Mouse (Mus musculus) liver, embryonic 16.5 days (tissue): ENCODE measurements around the gene Shroom3. TPM values are rescaled to one million over a fixed set of nuclear protein-coding genes. Genes with fewer than 3 reads are reported as not detected.

ENCODE experiments used
- ATAC-seq: fragments of 200-750 bp; cut with Nextera tagmentation; 2 replicates; pipeline ENCODE4 v1.8.0; 2017; ENCODE audit warnings: low read depth, mild to moderate bottlenecking, moderate number of reproducible peaks, moderate library complexity
- H3K27ac ChIP-seq: fragments of 300-500 bp; sonication (generic); 2 replicates; pipeline ENCODE4 v1.5.1; 2014; ENCODE audit warnings: mild to moderate bottlenecking, low read length
- H3K27me3 ChIP-seq: fragments of 300-500 bp; sonication (generic); 2 replicates; pipeline ENCODE4 v1.6.1; 2014; ENCODE audit warnings: low read depth, low read length, mixed read lengths; ENCODE audit not compliant: control insufficient read depth, insufficient read depth
- H3K36me3 ChIP-seq: fragments of 300-500 bp; sonication (generic); 2 replicates; pipeline ENCODE4 v1.6.1; 2014; ENCODE audit warnings: mild to moderate bottlenecking; ENCODE audit not compliant: control insufficient read depth, insufficient read depth
- H3K4me1 ChIP-seq: fragments of 300-500 bp; sonication (generic); 2 replicates; pipeline ENCODE4 v1.6.1; 2014; ENCODE audit warnings: low read depth, low read length, mixed read lengths; ENCODE audit not compliant: control insufficient read depth
- H3K4me2 ChIP-seq: fragments of 300-500 bp; sonication (generic); 2 replicates; pipeline ENCODE4 v1.6.1; 2014; ENCODE audit warnings: low read depth, low read length, mixed read lengths
- H3K4me3 ChIP-seq: fragments of 300-500 bp; sonication (generic); 2 replicates; pipeline ENCODE4 v1.5.1; 2014; ENCODE audit warnings: low read depth, mild to moderate bottlenecking, low read length
- H3K9ac ChIP-seq: fragments of 300-500 bp; sonication (generic); 2 replicates; pipeline ENCODE4 v1.6.1; 2014; ENCODE audit warnings: low read depth, low read length
- H3K9me3 ChIP-seq: fragments of 300-500 bp; sonication (generic); replicated peaks from 2 replicates; pipeline ENCODE4 v1.6.1; 2016; ENCODE audit warnings: low read length; ENCODE audit not compliant: control insufficient read depth
- WGBS: fragments of 180-500 bp; shearing (Covaris S2); extraction: QIAGEN DNeasy Blood & Tissue Kit; methylation state at CpG from one replicate; pipeline ENCODE4 v1.1.7; 2014; ENCODE audit not compliant: insufficient replicate concordance; 5-methylcytosine and 5-hydroxymethylcytosine counted together
- polyA plus RNA-seq: library from polyadenylated mRNA; unstranded; fragments of >200 nt; fragmentation: Nextera tagmentation; extraction: Ambion mirVana; gene quantifications from 2 replicates; pipeline ENCODE4 v1.2.1, GENCODE M21; 2015

The Shroom3 gene
- polyA plus RNA-seq, 1 experiment from 2014 or later: 0.31 TPM

DNA sequence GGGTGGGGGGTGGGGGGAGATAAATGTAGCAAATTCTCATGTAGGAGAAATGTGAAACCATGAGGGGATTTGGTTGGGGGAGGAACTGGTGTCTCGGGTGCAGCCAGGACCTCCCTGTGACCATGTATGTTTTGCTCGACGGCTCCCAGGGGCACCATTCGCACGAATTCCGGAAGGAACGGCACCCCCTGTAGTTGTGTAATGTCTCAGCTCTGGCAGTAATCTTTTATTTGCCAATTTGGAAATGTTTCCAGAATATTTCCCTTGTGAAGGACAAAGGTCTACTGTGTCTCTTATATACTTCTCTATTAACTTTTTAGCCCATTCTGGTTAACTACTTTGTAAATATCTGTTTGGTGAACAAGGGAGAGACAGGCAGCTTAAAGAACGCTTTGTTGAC lies 27.5 kb downstream of the Shroom3 start:
- H3K36me3 ChIP-seq: no peaks in the 10 kb centered on the region
- H3K4me3 ChIP-seq: no peak overlapping the region
- no peaks in the 10 kb centered on the region for H3K9me3 ChIP-seq
- no peak overlapping the region for H3K4me2 ChIP-seq
- no peaks in the 10 kb centered on the region; the same call in 1 of the 2 replicates for H3K4me1 ChIP-seq
- H3K27ac ChIP-seq: no peak overlapping the region
- H3K27me3 ChIP-seq: no peaks in the 10 kb centered on the region
- ATAC-seq: peak; percentile 16; the same call in 1 of the 2 replicates
- 65% methylated on average over 8 of the region's 8 CpGs for WGBS
- H3K9ac ChIP-seq: no peak overlapping the region

DNA sequence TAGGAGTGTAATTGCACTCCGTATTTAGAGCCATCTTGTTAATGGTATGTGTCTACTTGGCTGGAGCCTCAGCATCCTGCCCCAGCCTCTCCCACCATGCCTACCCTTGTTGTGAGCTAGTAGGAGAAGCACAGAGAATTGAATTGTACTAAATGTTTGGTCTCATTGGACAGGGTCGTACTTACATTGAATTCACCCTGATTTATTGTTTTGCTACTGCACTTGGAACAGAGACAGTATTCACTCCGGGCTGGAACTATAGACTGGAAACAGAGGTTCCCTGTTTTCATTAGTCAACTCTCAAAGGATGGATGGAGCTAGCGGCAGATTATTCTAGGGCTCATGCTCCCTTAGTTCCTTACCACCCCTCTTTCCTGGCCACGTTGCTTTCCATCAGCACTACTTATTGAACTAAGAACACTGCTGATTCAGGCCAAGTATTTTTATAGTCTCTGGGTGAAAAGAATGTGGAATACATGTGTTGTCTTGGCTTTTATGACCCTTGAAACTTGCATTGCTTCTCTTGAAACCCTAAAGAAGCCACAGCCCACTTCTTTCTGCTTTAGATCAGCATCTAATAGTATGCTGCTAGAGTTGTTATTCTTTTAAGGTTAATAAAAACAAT lies 28.5 kb downstream of the Shroom3 start:
- Histone ChIP-seq H3K4me2 (no peak overlapping the region), H3K4me1 (no peaks in the 10 kb centered on the region; the same call in 1 of the 2 replicates), H3K9me3 (no peaks in the 10 kb centered on the region), H3K9ac (no peak overlapping the region), H3K27ac (no peak overlapping the region), H3K27me3 (no peaks in the 10 kb centered on the region), H3K4me3 (no peak overlapping the region), H3K36me3 (no peaks in the 10 kb centered on the region)
- no peak for ATAC-seq
- 62% methylated on average over 5 of the region's 5 CpGs for WGBS

- Histone ChIP-seq H3K4me2 (no peak overlapping the region), H3K27ac (no peak overlapping the region), H3K4me3 (no peak overlapping the region), H3K36me3 (no peaks in the 10 kb centered on the region), H3K27me3 (no peaks in the 10 kb centered on the region), H3K4me1 (no peaks in the 10 kb centered on the region; the same call in 1 of the 2 replicates), H3K9ac (no peak overlapping the region), H3K9me3 (no peaks in the 10 kb centered on the region)
- ATAC-seq: no peak
- 53% methylated on average over 5 of the region's 5 CpGs for WGBS
Observed at GRCm38 (mm10) chr5:92712621-92713395, 29.6 kb downstream of the Shroom3 start.

GRCm38 (mm10) chr5:92714886-92715285 lies 31.7 kb downstream of the Shroom3 start:
- ATAC-seq: no peak
- H3K9ac ChIP-seq: no peak overlapping the region
- no peak overlapping the region for H3K4me3 ChIP-seq
- H3K27me3 ChIP-seq: no peaks in the 10 kb centered on the region
- H3K27ac ChIP-seq: no peak overlapping the region
- WGBS: 71% methylated on average over 2 of the region's 2 CpGs
- H3K36me3 ChIP-seq: no peaks in the 10 kb centered on the region
- no peaks in the 10 kb centered on the region for H3K9me3 ChIP-seq
- H3K4me1 ChIP-seq: no peaks in the 10 kb centered on the region
- no peak overlapping the region for H3K4me2 ChIP-seq

- Histone ChIP-seq H3K9ac (no peak overlapping the region), H3K4me1 (no peaks in the 10 kb centered on the region), H3K4me2 (no peak overlapping the region), H3K4me3 (no peak overlapping the region), H3K27me3 (no peaks in the 10 kb centered on the region), H3K27ac (no peak overlapping the region), H3K9me3 (no peaks in the 10 kb centered on the region), H3K36me3 (no peaks in the 10 kb centered on the region)
- 57% methylated on average over 11 of the region's 11 CpGs for WGBS
- no peak for ATAC-seq
Observed at GRCm38 (mm10) chr5:92715319-92715718, 32.1 kb downstream of the Shroom3 start.

GRCm38 (mm10) chr5:92715890-92716289 lies 32.7 kb downstream of the Shroom3 start:
- ATAC-seq: peak; percentile 56; the same call in 1 of the 2 replicates
- no peak overlapping the region for H3K9ac ChIP-seq
- no peak overlapping the region for H3K4me3 ChIP-seq
- H3K4me1 ChIP-seq: no peaks in the 10 kb centered on the region
- no peaks in the 10 kb centered on the region for H3K27me3 ChIP-seq
- H3K9me3 ChIP-seq: no peaks in the 10 kb centered on the region
- WGBS: 46% methylated on average over 2 of the region's 2 CpGs
- no peaks in the 10 kb centered on the region for H3K36me3 ChIP-seq
- no peak overlapping the region for H3K27ac ChIP-seq
- H3K4me2 ChIP-seq: no peak overlapping the region

GRCm38 (mm10) chr5:92717666-92718360 lies 34.6 kb downstream of the Shroom3 start:
- ATAC-seq: no peak
- WGBS: 41% methylated on average over 3 of the region's 3 CpGs
- H3K4me3 ChIP-seq: no peak overlapping the region
- H3K27me3 ChIP-seq: no peaks in the 10 kb centered on the region
- H3K9ac ChIP-seq: no peak overlapping the region
- H3K36me3 ChIP-seq: no peaks in the 10 kb centered on the region
- H3K4me2 ChIP-seq: no peak overlapping the region
- H3K9me3 ChIP-seq: no peaks in the 10 kb centered on the region
- H3K4me1 ChIP-seq: no peaks in the 10 kb centered on the region
- no peak overlapping the region for H3K27ac ChIP-seq

DNA sequence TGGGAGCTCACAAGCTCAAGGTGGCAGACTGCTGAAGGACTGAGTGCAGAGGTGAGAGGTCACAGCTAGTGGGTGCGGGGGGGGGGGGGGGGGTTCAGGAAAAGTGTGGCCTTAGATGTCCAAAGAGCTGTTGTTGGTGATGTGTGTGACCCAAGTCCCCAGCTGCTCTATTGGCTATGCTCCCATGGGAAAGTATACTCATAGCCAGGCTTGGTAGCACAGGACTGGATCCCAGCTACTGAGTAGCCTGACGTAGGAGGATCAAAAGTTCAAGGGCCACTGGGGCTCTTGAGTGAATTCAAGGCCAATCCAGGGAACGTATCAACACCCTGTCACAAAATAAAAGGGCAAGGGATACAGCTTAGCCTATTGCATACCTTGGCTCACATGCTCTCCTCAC lies 35.6 kb downstream of the Shroom3 start:
- 42% methylated on average over 2 of the region's 3 CpGs for WGBS
- no peak for ATAC-seq
- Histone ChIP-seq H3K4me3 (no peak overlapping the region), H3K36me3 (no peaks in the 10 kb centered on the region), H3K9me3 (no peaks in the 10 kb centered on the region), H3K9ac (no peak overlapping the region), H3K4me2 (no peak overlapping the region), H3K27ac (no peak overlapping the region), H3K27me3 (no peaks in the 10 kb centered on the region), H3K4me1 (no peaks in the 10 kb centered on the region)

DNA sequence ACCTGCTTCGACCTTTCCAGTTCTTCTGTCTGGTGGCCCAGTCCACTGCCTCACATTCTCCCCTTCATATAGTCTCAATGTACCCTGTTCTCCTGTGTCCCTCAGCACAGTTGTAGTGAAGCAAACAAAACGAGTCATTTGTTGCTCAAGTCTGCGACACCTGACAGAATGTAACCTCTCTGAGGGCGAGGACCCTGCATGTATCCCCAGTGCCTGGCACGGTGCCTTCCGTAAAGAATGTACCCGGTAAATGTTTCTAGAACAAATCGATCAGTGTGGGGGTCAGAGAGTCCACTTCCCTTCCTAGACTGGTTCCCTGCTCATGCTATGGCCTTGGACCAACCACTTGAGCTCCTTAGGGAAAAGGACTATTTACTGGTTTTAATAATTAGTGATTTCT lies 38.4 kb downstream of the Shroom3 start:
- Histone ChIP-seq H3K9ac (no peak overlapping the region), H3K4me2 (no peak overlapping the region), H3K9me3 (no peaks in the 10 kb centered on the region), H3K4me1 (no peaks in the 10 kb centered on the region), H3K4me3 (no peak overlapping the region), H3K36me3 (no peaks in the 10 kb centered on the region), H3K27me3 (no peaks in the 10 kb centered on the region), H3K27ac (no peak overlapping the region)
- peak; percentile 61 for ATAC-seq
- WGBS: 67% methylated on average over 8 of the region's 8 CpGs
